Mouse (Mus musculus): ENCODE data around the gene Tnfaip1. TPM values are rescaled to one million over a fixed set of nuclear protein-coding genes. Genes with fewer than 3 reads are reported as not detected.

The Tnfaip1 gene
- total and polyA plus RNA-seq, 3 experiments: 36.0 to 40.1 (median 38.2) TPM

GRCm38 (mm10) chr11:78483639-78484038 lies 52.5 kb downstream of the Tnfaip1 start:
- no peaks in the 10 kb centered on the region for H3K4me1 ChIP-seq (ENCODE audit: control insufficient read depth, insufficient read depth, low read length)
- intact Hi-C loops (cut with DNase I): no loop called here
- no peaks in the 10 kb centered on the region for H3K36me3 ChIP-seq (ENCODE audit: control insufficient read depth, insufficient read depth, low read length)
- H3K27ac ChIP-seq: no peak overlapping the region
- H3K9ac ChIP-seq (ENCODE audit: low read depth, low read length): no peak overlapping the region
- H3K79me2 ChIP-seq (replicated peaks; ENCODE audit: control insufficient read depth, insufficient read depth, low read length): no peaks in the 10 kb centered on the region
- WGBS: 51% methylated on average over 7 of the region's 7 CpGs
- no peak for DNase-seq
- H3K27me3 ChIP-seq (ENCODE audit: control insufficient read depth, insufficient read depth, low read length): peaks cover 4% of the 10 kb centered on the region
- TF ChIP-seq POLR2A (IDR thresholded peaks at IDR 0.05; ENCODE audit: insufficient read depth, low read depth, low read length): no peak
- no peak for TF ChIP-seq CTCF (IDR thresholded peaks at IDR 0.05)
- TF ChIP-seq EP300 (IDR thresholded peaks at IDR 0.05; ENCODE audit: insufficient read depth, low read depth, low read length): no peak
- H3K4me3 ChIP-seq: no peak overlapping the region

GRCm38 (mm10) chr11:78475289-78475688 lies 60.8 kb downstream of the Tnfaip1 start:
- Histone ChIP-seq H3K27ac (no peak overlapping the region), H3K9ac (ENCODE audit: low read depth, low read length) (no peak overlapping the region), H3K4me1 (ENCODE audit: control insufficient read depth, insufficient read depth, low read length) (no peaks in the 10 kb centered on the region), H3K36me3 (ENCODE audit: control insufficient read depth, insufficient read depth, low read length) (no peaks in the 10 kb centered on the region), H3K79me2 (replicated peaks; ENCODE audit: control insufficient read depth, insufficient read depth, low read length) (no peaks in the 10 kb centered on the region), H3K27me3 (ENCODE audit: control insufficient read depth, insufficient read depth, low read length) (no peaks in the 10 kb centered on the region), H3K4me3 (no peak overlapping the region)
- TF ChIP-seq CTCF (IDR thresholded peaks at IDR 0.05): no peak
- no peak for TF ChIP-seq POLR2A (IDR thresholded peaks at IDR 0.05; ENCODE audit: insufficient read depth, low read depth, low read length)
- no peak for TF ChIP-seq EP300 (IDR thresholded peaks at IDR 0.05; ENCODE audit: insufficient read depth, low read depth, low read length)
- intact Hi-C loops (cut with DNase I): no loop called here
- WGBS: 53% methylated on average over 3 of the region's 3 CpGs
- DNase-seq: no peak

Other genes with a start within 250 kb of the Tnfaip1 start
- under 1 TPM; 0.65 to 0.75 TPM for gene BC030499, start 245.5 kb downstream of the Tnfaip1 start, total RNA-seq (2021)
- gene BC030499, start 245.5 kb downstream of the Tnfaip1 start, polyA plus RNA-seq (2012; rRNA removed): 0.37 and 0.88 TPM in 2 replicates
- gene Spag5, start 234.8 kb downstream of the Tnfaip1 start, total RNA-seq (2021): under 1 TPM; 0.27 to 0.42 TPM
- 0.64 and 0.94 TPM in 2 replicates for gene Spag5, start 234.8 kb downstream of the Tnfaip1 start, polyA plus RNA-seq (2012; rRNA removed)
- gene Aldoc, start 213.4 kb downstream of the Tnfaip1 start, total RNA-seq (2021): under 1 TPM; 0.73 to 0.80 TPM
- gene Aldoc, start 213.4 kb downstream of the Tnfaip1 start, polyA plus RNA-seq (2012; rRNA removed): 0.45 and 0.56 TPM in 2 replicates
- gene Pigs, start 207.9 kb downstream of the Tnfaip1 start, total RNA-seq (2021): 10 to 100 TPM; 20.7 to 25.4 TPM
- 39.7 and 47.1 TPM in 2 replicates for gene Pigs, start 207.9 kb downstream of the Tnfaip1 start, polyA plus RNA-seq (2012; rRNA removed)
- 1 to 10 TPM; 4.6 to 4.9 TPM for gene Unc119, start 192.8 kb downstream of the Tnfaip1 start, total RNA-seq (2021)
- 16.8 and 17.8 TPM in 2 replicates for gene Unc119, start 192.8 kb downstream of the Tnfaip1 start, polyA plus RNA-seq (2012; rRNA removed)
- not detected for gene Foxn1, start 149.8 kb downstream of the Tnfaip1 start, total RNA-seq (2021)
- not detected in 2 replicates for gene Foxn1, start 149.8 kb downstream of the Tnfaip1 start, polyA plus RNA-seq (2012; rRNA removed)
- not detected for gene Slc13a2, start 114.1 kb downstream of the Tnfaip1 start, total RNA-seq (2021)
- 0.23 TPM in 1 of 2 replicates, not detected in the other for gene Slc13a2, start 114.1 kb downstream of the Tnfaip1 start, polyA plus RNA-seq (2012; rRNA removed)
- 1 to 10 TPM; 1.7 to 3.0 TPM for gene Slc46a1, start 70.6 kb downstream of the Tnfaip1 start, total RNA-seq (2021)
- gene Slc46a1, start 70.6 kb downstream of the Tnfaip1 start, polyA plus RNA-seq (2012; rRNA removed): 7.8 and 8.5 TPM in 2 replicates
- gene Sarm1, start 38.6 kb downstream of the Tnfaip1 start, total RNA-seq (2021): under 1 TPM; 0.45 to 0.52 TPM
- gene Sarm1, start 38.6 kb downstream of the Tnfaip1 start, polyA plus RNA-seq (2012; rRNA removed): 0.23 and 0.32 TPM in 2 replicates
- 10 to 100 TPM; 21.6 to 24.6 TPM for gene Vtn, start 37.2 kb downstream of the Tnfaip1 start, total RNA-seq (2021)
- gene Vtn, start 37.2 kb downstream of the Tnfaip1 start, polyA plus RNA-seq (2012; rRNA removed): 44.6 and 68.2 TPM in 2 replicates
- not detected for gene Sebox, start 32.9 kb downstream of the Tnfaip1 start, total RNA-seq (2021)
- 0.20 TPM in 1 of 2 replicates, not detected in the other for gene Sebox, start 32.9 kb downstream of the Tnfaip1 start, polyA plus RNA-seq (2012; rRNA removed)
- gene Tmem199, start 24.2 kb downstream of the Tnfaip1 start, total RNA-seq (2021): 10 to 100 TPM; 11.3 to 11.5 TPM
- 7.9 and 14.0 TPM in 2 replicates for gene Tmem199, start 24.2 kb downstream of the Tnfaip1 start, polyA plus RNA-seq (2012; rRNA removed)
- gene Poldip2, start 24.1 kb downstream of the Tnfaip1 start, total RNA-seq (2021): 100 to 1,000 TPM; 127 to 140 TPM
- gene Poldip2, start 24.1 kb downstream of the Tnfaip1 start, polyA plus RNA-seq (2012; rRNA removed): 102 and 151 TPM in 2 replicates
- 10 to 100 TPM; 37.6 to 40.6 TPM for gene Ift20, start within 50 bp of the Tnfaip1 start, total RNA-seq (2021)
- gene Ift20, start within 50 bp of the Tnfaip1 start, polyA plus RNA-seq (2012; rRNA removed): 34.6 and 39.4 TPM in 2 replicates
- 1 to 10 TPM; 5.2 to 6.1 TPM for gene Tmem97, start 14.4 kb upstream of the Tnfaip1 start, total RNA-seq (2021)
- 6.4 and 6.8 TPM in 2 replicates for gene Tmem97, start 14.4 kb upstream of the Tnfaip1 start, polyA plus RNA-seq (2012; rRNA removed)
- 10 to 100 TPM; 13.0 to 14.9 TPM for gene Nlk, start 161.0 kb upstream of the Tnfaip1 start, total RNA-seq (2021)
- 10.7 and 15.1 TPM in 2 replicates for gene Nlk, start 161.0 kb upstream of the Tnfaip1 start, polyA plus RNA-seq (2012; rRNA removed)
- gene Ccnq, start 215.4 kb upstream of the Tnfaip1 start, total RNA-seq (2021): 10 to 100 TPM; 18.4 to 19.0 TPM
- 42.4 and 59.7 TPM in 2 replicates for gene Ccnq, start 215.4 kb upstream of the Tnfaip1 start, polyA plus RNA-seq (2012; rRNA removed)

Measured in heart, adult 2 months (tissue).